ENCODE assay signal across 8 mouse cellular contexts in genomic region chr2:25211121-25211670, GRCm38 (mm10). TPM values are rescaled to one million over a fixed set of nuclear protein-coding genes. Genes with fewer than 3 reads are reported as not detected.
DNase-seq lines count a peak whose midpoint lies in the region; ATAC-seq lines count a peak whose summit lies in the region.

Gene Nelfb (minus strand): TSS chr2:25211489.

- intact Hi-C loops in left cerebral cortex, postnatal 36 days (cut with DNase I) = no loop called here

- DNase-seq in adrenal gland, postnatal 10 days = peak; percentile 94
- peak; percentile 96 for DNase-seq in embryo, embryonic 9.5 days (ENCODE audit: extremely low spot score)
- DNase-seq in gastrocnemius, postnatal 4 days (ENCODE audit: low spot score in 2 of 2) = peak; percentile 74 to 90
- peak; percentile 85 to 87 for DNase-seq in left cerebral cortex, postnatal 36 days (ENCODE audit: low spot score in 2 of 2)
- DNase-seq in midbrain, embryonic 10.5 days (ENCODE audit: low spot score) = peak; percentile 94
- peak; percentile 75 to 80 for DNase-seq in right cerebral cortex, postnatal 36 days (ENCODE audit: low spot score in 2 of 2)
- peak; percentile 89 to 93 for DNase-seq in urinary bladder, postnatal 4 days (ENCODE audit: low spot score in 2 of 2)

- peak; percentile 95 for ATAC-seq in intestine, embryonic 16.5 days

- WGBS in intestine, embryonic 16.5 days = under 1% methylated on average over 44 of the region's 44 CpGs
- under 1% methylated on average over 44 of the region's 44 CpGs for WGBS in midbrain, embryonic 10.5 days

- H3K9ac ChIP-seq in intestine, embryonic 16.5 days (ENCODE audit: low read depth, low read length) = peak within 1 kb of the TSS; percentile 97

- no peaks in the 10 kb centered on the region for H3K9me3 ChIP-seq in intestine, embryonic 16.5 days (ENCODE audit: control insufficient read depth, low read length)
- no peaks in the 10 kb centered on the region for H3K9me3 ChIP-seq in midbrain, embryonic 10.5 days (replicated peaks)

- no peaks in the 10 kb centered on the region for H3K27me3 ChIP-seq in intestine, embryonic 16.5 days (replicated peaks; ENCODE audit: control insufficient read depth, insufficient read depth, low read length)
- H3K27me3 ChIP-seq in midbrain, embryonic 10.5 days (ENCODE audit: low read depth, poor library complexity, severe bottlenecking) = peaks cover 22% of the 10 kb centered on the region

- peak within 1 kb of the TSS; percentile 96 for H3K4me3 ChIP-seq in intestine, embryonic 16.5 days (ENCODE audit: low read length)
- H3K4me3 ChIP-seq in midbrain, embryonic 10.5 days = peak within 1 kb of the TSS; percentile 81

- peaks cover 18% of the 10 kb centered on the region for H3K4me1 ChIP-seq in intestine, embryonic 16.5 days (ENCODE audit: control insufficient read depth, insufficient read depth, low read length)
- H3K4me1 ChIP-seq in midbrain, embryonic 10.5 days = peaks cover 28% of the 10 kb centered on the region

- peaks cover 7% of the 10 kb centered on the region; the same call in 1 of the 2 replicates for H3K36me3 ChIP-seq in intestine, embryonic 16.5 days (ENCODE audit: control insufficient read depth, insufficient read depth, low read length)
- H3K36me3 ChIP-seq in midbrain, embryonic 10.5 days = peaks cover 36% of the 10 kb centered on the region

- peak within 1 kb of the TSS; percentile 90 for H3K4me2 ChIP-seq in intestine, embryonic 16.5 days (ENCODE audit: low read depth, low read length)

- peak within 1 kb of the TSS; percentile 84 for H3K27ac ChIP-seq in intestine, embryonic 16.5 days (ENCODE audit: low read length)
- H3K27ac ChIP-seq in midbrain, embryonic 10.5 days (replicated peaks) = peak within 1 kb of the TSS; percentile 97

RNA-seq across cellular contexts. Expression of gene Nelfb, which starts in this region (rescaled TPM):
- 10 to 100 TPM; 46.3 to 48.8 TPM for total RNA-seq in adrenal gland, postnatal 10 days (2021)
- total RNA-seq in gastrocnemius, postnatal 4 days (2021) = 10 to 100 TPM; 43.4 to 47.7 TPM
- 99.9 and 102 TPM in 2 replicates for polyA plus RNA-seq in intestine, embryonic 16.5 days (2015; fragmentation: Nextera tagmentation; extraction: Ambion mirVana)
- 10 to 100 TPM; 55.4 to 58.5 TPM for total RNA-seq in left cerebral cortex, postnatal 36 days (2021)
- polyA plus RNA-seq in midbrain, embryonic 10.5 days (2016; fragmentation: Nextera tagmentation; extraction: Ambion mirVana) = 131 and 140 TPM in 2 replicates

Comparison
In these comparisons a context has a peak if more than half of its experiments do, and no peak if none do; other contexts are left out.
1. Peak in every context shown above with its lines: DNase-seq, ATAC-seq, H3K4me3 ChIP-seq and H3K27ac ChIP-seq.